Mouse (Mus musculus) ES-E14 (cell line): ENCODE results near the gene Slc7a15. TPM values are rescaled to one million over a fixed set of nuclear protein-coding genes. Genes with fewer than 3 reads are reported as not detected.
"Not testable (repeated sequence)": the region's sequence is repeated elsewhere in the genome, so short reads cannot be mapped to it uniquely, and the experiment has no call there.

ENCODE experiments used
- DNase-seq: peaks from one replicate; pipeline ENCODE4 v3.0.0-alpha.2; 2013; ENCODE audit warnings: low read depth, low spot score
- H3K27ac ChIP-seq: 2 replicates; pipeline ENCODE4 v1.5.1; 2012; ENCODE audit warnings: low read depth, mild to moderate bottlenecking, low read length, moderate library complexity, mixed read lengths; ENCODE audit not compliant: poor library complexity, insufficient read depth, severe bottlenecking
- H3K36me3 ChIP-seq: 2 replicates; pipeline ENCODE4 v1.6.1; 2012; ENCODE audit warnings: mild to moderate bottlenecking, low read length, moderate library complexity, mixed read lengths; ENCODE audit not compliant: control insufficient read depth, poor library complexity, insufficient read depth, severe bottlenecking
- H3K4me1 ChIP-seq, 2 experiments: fragments of 150-350 bp in 1 of 2; sonication (generic) in 1 of 2; 2 replicates each; pipeline ENCODE4 v1.6.1; 2012; ENCODE audit warnings: low read length in 2 of 2, mild to moderate bottlenecking in 1 of 2, mixed read lengths in 1 of 2; ENCODE audit not compliant: control insufficient read depth in 2 of 2, insufficient read depth in 2 of 2, poor library complexity in 1 of 2
- H3K4me3 ChIP-seq, 2 experiments: fragments of 150-350 bp in 1 of 2; sonication (generic) in 1 of 2; 2 replicates each; pipeline ENCODE4 v1.5.1; 2012; ENCODE audit warnings: low read length in 2 of 2, low read depth in 1 of 2, mild to moderate bottlenecking in 1 of 2, mixed read lengths in 1 of 2; ENCODE audit not compliant: insufficient read depth in 1 of 2, poor library complexity in 1 of 2, severe bottlenecking in 1 of 2
- H3K9ac ChIP-seq: 2 replicates; pipeline ENCODE4 v1.6.1; 2012; ENCODE audit warnings: low read depth, mild to moderate bottlenecking, low read length, mixed read lengths; ENCODE audit not compliant: poor library complexity, insufficient read depth, severe bottlenecking
- H3K9me3 ChIP-seq: fragments of 150-350 bp; sonication (generic); 2 replicates; pipeline ENCODE4 v1.6.1; 2012; ENCODE audit warnings: low read depth, mild to moderate bottlenecking, low read length; ENCODE audit not compliant: control insufficient read depth, insufficient read depth
- CHD2 ChIP-seq: IDR thresholded peaks from 2 replicates; pipeline ENCODE4 v1.6.1; 2014; ENCODE audit warnings: mild to moderate bottlenecking, low read depth, low read length, inconsistent platforms
- HCFC1 ChIP-seq: IDR thresholded peaks from 2 replicates; pipeline ENCODE4 v1.6.1; 2012; ENCODE audit warnings: low read length, inconsistent platforms, borderline replicate concordance; ENCODE audit not compliant: insufficient read depth
- MAFK ChIP-seq: IDR thresholded peaks from 2 replicates; pipeline ENCODE4 v1.6.1; 2014; ENCODE audit warnings: mild to moderate bottlenecking, low read depth, low read length, inconsistent platforms; ENCODE audit not compliant: insufficient read depth
- ZC3H11A ChIP-seq: IDR thresholded peaks from 2 replicates; pipeline ENCODE4 v1.6.1; 2012; ENCODE audit warnings: low read depth, mild to moderate bottlenecking, inconsistent platforms, low read length, borderline replicate concordance
- ZNF384 ChIP-seq: IDR thresholded peaks from 2 replicates; pipeline ENCODE4 v1.6.1; 2012; ENCODE audit warnings: low read depth, low read length, inconsistent platforms
- in situ Hi-C, 2 experiments: fragments of 600-800 bp; cut with MboI; formaldehyde crosslinking; loops; one replicate each; pipeline ENCODE4 v1.15.1; 2025; ENCODE audit warnings: low sequenced_read_pairs in 2 of 2, inconsistent platforms in 1 of 2; ENCODE audit not compliant: unreplicated experiment in 2 of 2
- total RNA-seq: library from RNA; depleted of rRNA; stranded (reverse); fragments of 300-350 nt; gene quantifications from 2 replicates; pipeline ENCODE4 v1.2.3, GENCODE M21; 2012

Slc7a15 gene
- total RNA-seq, 1 experiment, result 0.18 TPM

DNA sequence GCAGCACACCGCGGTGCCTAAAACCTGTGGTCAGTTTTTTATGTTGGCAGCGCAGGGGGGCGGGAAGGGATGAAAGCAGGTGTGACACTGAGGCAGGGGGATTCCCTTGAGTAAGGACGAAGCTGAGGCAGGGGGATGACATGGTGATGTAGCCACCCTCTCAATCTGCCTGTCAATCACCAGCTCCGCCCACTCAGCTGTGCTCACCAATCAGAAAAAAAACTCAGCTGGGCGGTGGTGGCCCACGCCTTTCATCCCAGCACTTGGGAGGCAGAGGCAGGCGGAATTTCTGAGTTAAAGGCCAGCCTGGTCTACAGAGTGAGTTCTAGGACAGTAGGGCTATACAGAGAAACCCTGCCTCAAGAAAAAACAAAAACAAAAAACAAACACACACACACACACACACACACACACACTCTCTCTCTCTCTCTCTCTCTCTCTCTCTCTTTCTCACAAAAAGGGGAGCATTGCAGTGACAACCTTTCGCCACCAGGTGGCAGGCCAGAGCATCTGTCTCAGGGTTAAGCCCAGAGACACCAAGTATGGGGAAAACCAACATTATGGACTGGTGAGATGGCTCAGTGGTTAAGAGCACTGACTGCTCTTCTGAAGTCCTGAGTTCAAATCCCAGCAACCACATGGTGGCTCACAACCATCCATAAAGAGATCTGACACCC, 39.7 kb upstream of the Slc7a15 start:
- peak; percentile 92 for DNase-seq
- H3K4me3 ChIP-seq, H3K27ac ChIP-seq, H3K9me3 ChIP-seq, in situ Hi-C loops, H3K9ac ChIP-seq, H3K36me3 ChIP-seq, H3K4me1 ChIP-seq: not testable (repeated sequence)
- TF ChIP-seq ZNF384, result peak; percentile 21; the same call in 1 of the 2 replicates

DNA sequence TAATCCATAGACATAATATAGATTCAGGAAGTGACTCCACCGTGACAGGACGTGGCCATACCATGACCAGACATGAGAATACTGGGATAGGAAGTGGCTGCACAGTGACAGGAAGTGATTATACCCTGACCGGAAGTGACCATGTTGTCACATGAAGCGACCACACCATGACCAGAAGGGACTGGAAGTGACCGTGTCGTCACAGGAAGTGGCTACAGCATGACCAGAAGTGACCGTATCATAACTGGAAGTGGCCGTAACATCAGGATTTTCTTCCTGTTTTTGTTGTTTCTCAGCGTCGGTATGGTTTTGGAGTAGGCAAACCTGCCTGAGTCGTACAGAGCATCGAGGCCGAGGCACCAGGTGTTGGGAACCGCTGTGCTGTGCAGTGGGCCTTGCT, 38.1 kb upstream of the Slc7a15 start:
- no peak for DNase-seq
- no peaks in the 10 kb centered on the region for H3K9me3 ChIP-seq

DNA sequence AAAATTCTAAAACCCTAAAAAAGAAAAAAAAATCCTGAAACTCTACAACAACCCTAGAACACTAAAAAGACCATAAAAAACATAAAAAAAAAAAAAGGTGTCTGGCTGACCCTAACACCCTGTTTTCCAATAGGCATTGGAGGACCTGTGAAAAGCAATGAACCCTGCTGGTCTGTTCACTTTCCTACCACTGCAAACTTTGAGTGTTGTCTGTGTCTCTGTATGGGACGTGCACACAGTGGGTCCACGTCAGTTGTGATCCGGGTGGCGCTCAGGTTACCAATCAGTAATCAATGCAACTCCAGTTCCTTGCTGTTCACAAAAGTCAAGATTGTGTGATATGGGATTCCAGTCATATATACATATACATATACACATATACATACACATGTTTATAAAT, 36.7 kb upstream of the Slc7a15 start:
- Histone ChIP-seq H3K9me3 (no peaks in the 10 kb centered on the region), H3K4me1 (no peaks in the 10 kb centered on the region), H3K9ac (no peak overlapping the region), H3K4me3 (no peak overlapping the region), H3K36me3 (no peaks in the 10 kb centered on the region), H3K27ac (no peak overlapping the region)
- DNase-seq, result no peak
- in situ Hi-C loops, result no loop called here
- TF ChIP-seq HCFC1 (no peak), ZNF384 (0 out of 2 replicates have a peak, but pooled peaks have one; percentile 24), CHD2 (no peak)

More for the DNA sequence above, 38.1 kb upstream of the Slc7a15 start:
- TF ChIP-seq CHD2, result no peak
- TF ChIP-seq MAFK, result no peak
- no peak for TF ChIP-seq ZNF384
- TF ChIP-seq HCFC1, result no peak
- TF ChIP-seq ZC3H11A, result no peak
- H3K4me3 ChIP-seq, result no peak overlapping the region
- no peaks in the 10 kb centered on the region for H3K4me1 ChIP-seq
- H3K27ac ChIP-seq, result no peak overlapping the region
- H3K9ac ChIP-seq, result no peak overlapping the region
- in situ Hi-C loops, result no loop called here
- no peaks in the 10 kb centered on the region for H3K36me3 ChIP-seq

DNA sequence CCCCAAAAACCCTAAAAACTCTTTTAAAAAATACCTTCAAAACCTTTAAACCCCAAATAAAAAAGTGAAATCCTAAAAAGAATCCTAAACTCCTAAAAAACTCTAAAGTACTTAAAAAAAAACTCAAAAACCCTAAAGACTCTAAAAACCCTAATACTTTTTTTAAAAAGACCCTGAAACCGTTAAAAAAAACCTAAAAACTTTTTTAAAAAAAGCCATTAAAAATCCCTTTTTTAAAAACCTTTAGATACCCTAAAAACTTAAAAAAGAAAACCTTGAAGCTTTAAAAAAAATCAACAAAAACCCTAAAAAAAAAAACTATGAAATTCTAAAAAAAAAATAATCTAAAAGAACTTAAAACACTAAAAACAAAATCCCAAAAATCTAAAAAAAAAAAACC, 35.4 kb upstream of the Slc7a15 start:
- no peak overlapping the region for H3K27ac ChIP-seq
- TF ChIP-seq HCFC1, result no peak
- no peak for TF ChIP-seq ZNF384
- TF ChIP-seq MAFK, result no peak
- no peak for TF ChIP-seq ZC3H11A
- TF ChIP-seq CHD2, result no peak

DNA sequence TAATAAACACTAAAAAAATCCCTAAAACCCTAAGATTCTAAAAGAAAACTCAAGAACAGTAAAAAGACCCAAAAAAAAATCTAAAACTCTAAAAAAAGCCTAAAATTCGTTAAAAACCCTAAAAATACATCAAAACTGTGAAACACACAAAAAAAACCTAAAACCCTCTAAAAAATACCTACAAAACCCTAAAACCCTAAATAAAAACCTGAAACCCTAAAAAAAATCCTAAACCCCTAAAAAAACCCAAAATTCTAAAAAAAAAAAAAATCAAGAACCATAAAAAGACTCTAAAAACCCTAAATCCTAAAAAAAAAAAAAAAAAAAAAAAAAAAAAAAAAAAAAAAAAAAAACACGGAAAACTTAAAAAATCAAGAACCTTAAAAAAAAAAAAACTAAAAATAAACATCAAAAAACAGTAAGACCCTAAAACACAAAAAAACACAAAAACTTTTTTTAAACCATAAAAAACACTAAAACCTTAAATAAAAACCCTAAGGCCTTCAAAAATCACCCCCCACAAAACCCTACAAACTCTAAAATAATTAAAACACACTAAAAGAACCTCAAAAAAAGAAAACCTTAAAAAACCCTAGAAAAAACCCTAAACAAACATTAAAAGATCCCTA, 34.0 kb upstream of the Slc7a15 start:
- no peaks in the 10 kb centered on the region for H3K9me3 ChIP-seq
- in situ Hi-C loops, result no loop called here
- no peaks in the 10 kb centered on the region for H3K4me1 ChIP-seq
- no peaks in the 10 kb centered on the region for H3K36me3 ChIP-seq
- H3K4me3 ChIP-seq, result no peak overlapping the region
- TF ChIP-seq CHD2 (no peak), ZNF384 (peak; percentile 90), MAFK (no peak)
- DNase-seq, result no peak
- no peak overlapping the region for H3K27ac ChIP-seq
- no peak overlapping the region for H3K9ac ChIP-seq

More for the DNA sequence above, 35.4 kb upstream of the Slc7a15 start:
- H3K36me3 ChIP-seq, result no peaks in the 10 kb centered on the region
- no peaks in the 10 kb centered on the region for H3K4me1 ChIP-seq
- in situ Hi-C loops, result no loop called here
- H3K4me3 ChIP-seq, result no peak overlapping the region
- H3K9me3 ChIP-seq, result no peaks in the 10 kb centered on the region
- no peak for DNase-seq
- no peak overlapping the region for H3K9ac ChIP-seq
